Mouse (Mus musculus): ENCODE data around the gene Msh4. TPM values are rescaled to one million over a fixed set of nuclear protein-coding genes. Genes with fewer than 3 reads are reported as not detected.

Gene Msh4
- total RNA-seq, 1 experiment = 1.4 TPM

DNA sequence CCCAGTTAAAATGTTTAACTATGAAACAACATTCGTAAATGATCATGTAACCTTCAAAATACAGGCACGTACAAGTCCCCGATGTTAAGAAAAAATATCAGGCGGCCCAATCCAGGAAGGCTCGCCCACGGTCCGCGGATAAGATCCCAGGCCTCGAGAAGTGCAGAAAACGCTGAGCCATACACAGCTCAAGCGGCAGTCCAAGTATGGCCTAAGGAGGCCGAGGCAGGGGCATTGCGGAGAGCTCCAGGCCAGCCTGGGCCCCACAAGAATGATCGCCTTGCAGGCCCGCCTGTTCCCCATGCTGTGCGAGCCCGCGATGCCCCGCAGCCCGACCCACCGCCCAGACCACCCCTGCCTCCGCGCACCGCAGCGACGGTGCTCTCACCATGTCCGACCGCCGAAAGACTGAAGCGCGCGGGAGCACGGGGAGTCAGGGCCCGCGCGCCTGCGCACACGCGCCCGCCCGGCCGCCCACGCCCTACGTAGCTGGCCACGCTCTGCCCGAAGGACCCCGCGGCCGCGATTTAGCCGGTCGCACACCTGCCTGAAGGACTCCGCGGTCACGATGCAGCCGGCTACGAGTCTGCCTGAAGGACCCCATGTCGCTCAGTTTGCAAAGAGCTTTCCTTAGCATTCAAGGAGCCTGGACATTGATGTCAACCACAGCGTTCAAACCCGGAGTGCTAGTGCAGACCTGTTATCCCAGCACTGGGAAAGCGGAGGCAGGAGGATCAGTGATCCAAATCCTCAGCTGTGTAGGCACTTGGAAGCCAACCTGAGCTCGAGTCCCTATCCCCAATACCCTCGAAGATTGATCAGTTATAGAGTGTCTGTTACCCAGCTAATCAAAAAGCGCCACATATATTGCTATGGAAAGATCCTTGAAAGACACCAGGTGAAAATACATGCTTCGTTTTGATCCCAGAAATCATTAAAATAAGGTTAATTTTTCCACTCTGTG, 6.9 kb upstream of the Msh4 start, which contains the start of gene Rabggtb:
Gene Rabggtb, minus strand, starts transcription at position 464 of the 964 bp plus-strand sequence.
- H3K36me3 ChIP-seq (ENCODE audit: control insufficient read depth, insufficient read depth, low read length, poor library complexity, severe bottlenecking) = peaks cover 38% of the 10 kb centered on the region
- H3K9ac ChIP-seq (ENCODE audit: insufficient read depth, low read depth, low read length, poor library complexity, severe bottlenecking) = peak within 1 kb of the TSS; percentile 99
- H3K9me3 ChIP-seq (ENCODE audit: control insufficient read depth, insufficient read depth, low read depth, low read length) = no peaks in the 10 kb centered on the region
- peak within 1 kb of the TSS; percentile 81 to 97 for H3K4me3 ChIP-seq (ENCODE audit: insufficient read depth in 1 of 2, low read depth in 1 of 2, low read length in 2 of 2, poor library complexity in 1 of 2, severe bottlenecking in 1 of 2)
- H3K4me1 ChIP-seq (ENCODE audit: control insufficient read depth in 2 of 2, insufficient read depth in 2 of 2, low read length in 2 of 2, poor library complexity in 1 of 2) = peaks cover 2 to 5% of the 10 kb centered on the region in 2 experiments; a peak in 2 of 4 replicates
- in situ Hi-C loops (cut with MboI; ENCODE audit: low sequenced_read_pairs in 2 of 2, unreplicated experiment in 2 of 2) = no loop called here
- TF ChIP-seq MAFK (IDR thresholded peaks at IDR 0.05; ENCODE audit: insufficient read depth, low read depth, low read length) (no peak), HCFC1 (IDR thresholded peaks at IDR 0.05; ENCODE audit: borderline replicate concordance, insufficient read depth, low read length) (peak; percentile 70; the same call in 1 of the 2 replicates)
- peak within 1 kb of the TSS; percentile 88 for H3K27ac ChIP-seq (ENCODE audit: insufficient read depth, low read depth, low read length, poor library complexity, severe bottlenecking)
- DNase-seq (ENCODE audit: low read depth, low spot score) = peak; percentile 78

- H3K36me3 ChIP-seq (ENCODE audit: control insufficient read depth, insufficient read depth, low read length, poor library complexity, severe bottlenecking) = peaks cover 40% of the 10 kb centered on the region
- peaks cover 0 to 4% of the 10 kb centered on the region in 2 experiments; a peak in 2 of 4 replicates for H3K4me1 ChIP-seq (ENCODE audit: control insufficient read depth in 2 of 2, insufficient read depth in 2 of 2, low read length in 2 of 2, poor library complexity in 1 of 2)
Measured at GRCm38 (mm10) chr3:153911882-153912440, 6.0 kb upstream of the Msh4 start.

DNA sequence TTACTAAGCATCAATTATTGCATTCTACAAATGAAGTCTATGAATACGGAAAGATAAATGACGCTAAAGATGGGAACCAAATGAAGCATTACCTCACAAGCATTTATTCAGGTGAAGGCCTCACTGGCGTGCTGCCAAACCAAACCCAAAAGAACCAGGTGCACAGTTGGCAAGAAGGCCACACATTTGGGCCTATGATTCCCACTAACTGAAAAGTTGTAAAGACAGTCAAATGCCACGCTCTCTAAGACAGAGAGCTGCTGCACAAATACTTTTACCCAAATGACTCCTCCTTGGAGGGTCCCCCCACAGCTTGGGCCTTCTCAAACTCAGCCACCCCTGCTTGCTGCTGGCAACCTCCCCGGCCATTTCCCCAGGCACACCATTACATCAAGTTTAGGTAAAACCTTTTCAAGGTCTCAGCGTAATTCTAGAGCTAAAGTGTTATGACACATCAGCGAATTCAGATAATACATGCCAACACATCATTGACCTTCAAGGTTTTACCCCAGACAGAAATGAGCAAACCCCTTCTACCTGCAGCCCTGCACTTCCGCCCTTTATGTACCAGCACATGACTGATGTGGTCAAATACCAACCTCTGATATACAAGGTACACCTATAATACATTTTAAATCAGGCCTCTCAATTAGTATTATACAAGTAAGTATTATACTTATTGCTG, 5.4 kb upstream of the Msh4 start:
- H3K36me3 ChIP-seq (ENCODE audit: control insufficient read depth, insufficient read depth, low read length, poor library complexity, severe bottlenecking) = peaks cover 42% of the 10 kb centered on the region
- H3K27ac ChIP-seq (ENCODE audit: insufficient read depth, low read depth, low read length, poor library complexity, severe bottlenecking) = peak overlapping the region; percentile 88; the same call in 1 of the 2 replicates
- peak overlapping the region; percentile 99 for H3K9ac ChIP-seq (ENCODE audit: insufficient read depth, low read depth, low read length, poor library complexity, severe bottlenecking)
- peak overlapping the region; percentile 81 to 97 for H3K4me3 ChIP-seq (ENCODE audit: insufficient read depth in 1 of 2, low read depth in 1 of 2, low read length in 2 of 2, poor library complexity in 1 of 2, severe bottlenecking in 1 of 2)
- in situ Hi-C loops (cut with MboI; ENCODE audit: low sequenced_read_pairs in 2 of 2, unreplicated experiment in 2 of 2) = no loop called here
- H3K4me1 ChIP-seq (ENCODE audit: control insufficient read depth in 2 of 2, insufficient read depth in 2 of 2, low read length in 2 of 2, poor library complexity in 1 of 2) = 0 out of 4 replicates have a peak, but pooled peaks cover 0 to 2% of the 10 kb centered on the region in 2 experiments
- DNase-seq (ENCODE audit: low read depth, low spot score) = no peak
- no peak for TF ChIP-seq HCFC1 (IDR thresholded peaks at IDR 0.05; ENCODE audit: borderline replicate concordance, insufficient read depth, low read length)
- TF ChIP-seq ZNF384 (IDR thresholded peaks at IDR 0.05; ENCODE audit: low read depth, low read length) = no peak
- TF ChIP-seq MAFK (IDR thresholded peaks at IDR 0.05; ENCODE audit: insufficient read depth, low read depth, low read length) = no peak
- no peaks in the 10 kb centered on the region for H3K9me3 ChIP-seq (ENCODE audit: control insufficient read depth, insufficient read depth, low read depth, low read length)

More at GRCm38 (mm10) chr3:153911882-153912440, 6.0 kb upstream of the Msh4 start:
- Histone ChIP-seq H3K27ac (ENCODE audit: insufficient read depth, low read depth, low read length, poor library complexity, severe bottlenecking) (peak overlapping the region; percentile 88), H3K9me3 (ENCODE audit: control insufficient read depth, insufficient read depth, low read depth, low read length) (no peaks in the 10 kb centered on the region), H3K4me3 (ENCODE audit: insufficient read depth in 1 of 2, low read depth in 1 of 2, low read length in 2 of 2, poor library complexity in 1 of 2, severe bottlenecking in 1 of 2) (peak overlapping the region; percentile 81 to 97), H3K9ac (ENCODE audit: insufficient read depth, low read depth, low read length, poor library complexity, severe bottlenecking) (peak overlapping the region; percentile 99)
- no peak for DNase-seq (ENCODE audit: low read depth, low spot score)
- TF ChIP-seq CHD2 (IDR thresholded peaks at IDR 0.05; ENCODE audit: low read depth, low read length) = no peak
- in situ Hi-C loops (cut with MboI; ENCODE audit: low sequenced_read_pairs in 2 of 2, unreplicated experiment in 2 of 2) = no loop called here

- peak overlapping the region; percentile 81 to 97 for H3K4me3 ChIP-seq (ENCODE audit: insufficient read depth in 1 of 2, low read depth in 1 of 2, low read length in 2 of 2, poor library complexity in 1 of 2, severe bottlenecking in 1 of 2)
- in situ Hi-C loops (cut with MboI; ENCODE audit: low sequenced_read_pairs in 2 of 2, unreplicated experiment in 2 of 2) = no loop called here
- DNase-seq (ENCODE audit: low read depth, low spot score) = peak; percentile 12
- H3K9me3 ChIP-seq (ENCODE audit: control insufficient read depth, insufficient read depth, low read depth, low read length) = no peaks in the 10 kb centered on the region
- H3K36me3 ChIP-seq (ENCODE audit: control insufficient read depth, insufficient read depth, low read length, poor library complexity, severe bottlenecking) = peaks cover 43% of the 10 kb centered on the region
- peak overlapping the region; percentile 88 for H3K27ac ChIP-seq (ENCODE audit: insufficient read depth, low read depth, low read length, poor library complexity, severe bottlenecking)
- no peak for TF ChIP-seq MAFK (IDR thresholded peaks at IDR 0.05; ENCODE audit: insufficient read depth, low read depth, low read length)
- no peak for TF ChIP-seq ZC3H11A (IDR thresholded peaks at IDR 0.05; ENCODE audit: borderline replicate concordance, low read depth, low read length)
- no peak for TF ChIP-seq CHD2 (IDR thresholded peaks at IDR 0.05; ENCODE audit: low read depth, low read length)
- H3K9ac ChIP-seq (ENCODE audit: insufficient read depth, low read depth, low read length, poor library complexity, severe bottlenecking) = peak overlapping the region; percentile 99
- H3K4me1 ChIP-seq (ENCODE audit: control insufficient read depth in 2 of 2, insufficient read depth in 2 of 2, low read length in 2 of 2, poor library complexity in 1 of 2) = 0 out of 4 replicates have a peak, but pooled peaks cover 0 to 2% of the 10 kb centered on the region in 2 experiments
Measured at GRCm38 (mm10) chr3:153910489-153910888, 4.6 kb upstream of the Msh4 start.

Measured in ES-E14 (cell line).